Mouse (Mus musculus) CH12.LX (cell line): ENCODE measurements at regions not wholly inside any gene's neighbourhood (a gene's known extent, or its start where the extent isn't known, plus 50 kb on each side); places are given as distances from the start of the nearest gene placed in this dataset.

Experiments
- DNase-seq: peaks from one replicate; pipeline ENCODE4 v3.0.0-alpha.2; 2013; ENCODE audit errors: extremely low read depth
- H3K27ac ChIP-seq: 2 replicates; pipeline ENCODE4 v1.5.1; 2012; ENCODE audit warnings: low read depth, mild to moderate bottlenecking, control low read depth, moderate library complexity; ENCODE audit not compliant: insufficient read depth
- H3K27me3 ChIP-seq: replicated peaks from 2 replicates; pipeline ENCODE3; 2012; ENCODE audit warnings: inconsistent platforms
- H3K36me3 ChIP-seq, 2 experiments: replicated peaks in 1 of 2; 2 replicates each; pipeline versions ENCODE3 to v1.6.1; 2012; ENCODE audit warnings: inconsistent platforms in 1 of 2, low read length in 1 of 2, mild to moderate bottlenecking in 1 of 2, mixed read lengths in 1 of 2, moderate library complexity in 1 of 2; ENCODE audit not compliant: control insufficient read depth in 1 of 2, insufficient read depth in 1 of 2
- H3K4me1 ChIP-seq, 2 experiments: 2 replicates each; pipeline ENCODE4 v1.6.1; 2012; ENCODE audit warnings: inconsistent platforms in 1 of 2, moderate library complexity in 1 of 2; ENCODE audit not compliant: insufficient read depth in 2 of 2, control insufficient read depth in 1 of 2
- H3K4me2 ChIP-seq: 2 replicates; pipeline ENCODE4 v1.6.1; 2012; ENCODE audit warnings: low read depth, mild to moderate bottlenecking, control low read depth; ENCODE audit not compliant: poor library complexity, insufficient read depth, severe bottlenecking
- H3K4me3 ChIP-seq, 3 experiments: fragments of 150-350 bp in 1 of 3; sonication (generic) in 1 of 3; replicated peaks in 1 of 3; 2 replicates each; pipeline versions ENCODE3 to v1.5.1; 2011 to 2012; ENCODE audit warnings: low read depth in 2 of 3, low read length in 2 of 3, mild to moderate bottlenecking in 2 of 3, moderate library complexity in 2 of 3, control low read depth in 1 of 3, improper control_type of control experiment in 1 of 3, inconsistent platforms in 1 of 3, mixed read lengths in 1 of 3; ENCODE audit not compliant: poor library complexity in 1 of 3
- H3K79me2 ChIP-seq: replicated peaks from 2 replicates; pipeline ENCODE4 v1.6.1; 2012; ENCODE audit warnings: mild to moderate bottlenecking, moderate library complexity; ENCODE audit not compliant: control insufficient read depth, poor library complexity, insufficient read depth, severe bottlenecking; ENCODE audit errors: extremely low read depth
- H3K9ac ChIP-seq: 2 replicates; pipeline ENCODE4 v1.6.1; 2012; ENCODE audit warnings: low read depth, mild to moderate bottlenecking, control low read depth, moderate library complexity; ENCODE audit not compliant: insufficient read depth
- H3K9me3 ChIP-seq: replicated peaks from 2 replicates; pipeline ENCODE3; 2012; ENCODE audit warnings: low read length, inconsistent platforms, mixed read lengths
- BHLHE40 ChIP-seq: IDR thresholded peaks from 2 replicates; pipeline ENCODE4 v1.6.1; 2011; ENCODE audit warnings: mild to moderate bottlenecking, low read depth, low read length, improper control_type of control experiment
- CHD2 ChIP-seq: IDR thresholded peaks from 2 replicates; pipeline ENCODE4 v1.6.1; 2011; ENCODE audit warnings: low read length, improper control_type of control experiment
- CTCF ChIP-seq, 2 experiments: IDR thresholded peaks in 1 of 2; conservative IDR thresholded peaks in 1 of 2; 2 replicates each; pipeline ENCODE4 v1.5.1; 2011 to 2012; ENCODE audit warnings: low read depth in 2 of 2, low read length in 2 of 2, improper control_type of control experiment in 1 of 2, inconsistent platforms in 1 of 2, mild to moderate bottlenecking in 1 of 2, moderate library complexity in 1 of 2
- E2F4 ChIP-seq: IDR thresholded peaks from 2 replicates; pipeline ENCODE4 v1.6.1; 2011; ENCODE audit warnings: low read depth, low read length, improper control_type of control experiment; ENCODE audit not compliant: insufficient replicate concordance
- ELF1 ChIP-seq: IDR thresholded peaks from 2 replicates; pipeline ENCODE4 v1.6.1; 2014; ENCODE audit warnings: low read depth, mild to moderate bottlenecking, inconsistent platforms, low read length, improper control_type of control experiment
- GABPA ChIP-seq: IDR thresholded peaks from 2 replicates; pipeline ENCODE4 v1.6.1; 2012; ENCODE audit warnings: low read depth, low read length, improper control_type of control experiment, inconsistent platforms; ENCODE audit not compliant: insufficient replicate concordance
- HCFC1 ChIP-seq: IDR thresholded peaks from 2 replicates; pipeline ENCODE4 v1.6.1; 2012; ENCODE audit warnings: low read depth, mild to moderate bottlenecking, inconsistent platforms, low read length, improper control_type of control experiment
- IRF4 ChIP-seq: IDR thresholded peaks from 2 replicates; pipeline ENCODE4 v1.6.1; 2014; ENCODE audit warnings: low read depth, mild to moderate bottlenecking, inconsistent platforms, low read length, improper control_type of control experiment
- JUN ChIP-seq: IDR thresholded peaks from 2 replicates; pipeline ENCODE4 v1.6.1; 2011; ENCODE audit warnings: low read depth, mild to moderate bottlenecking, low read length, improper control_type of control experiment, moderate library complexity; ENCODE audit not compliant: insufficient read depth
- KAT2A ChIP-seq: IDR thresholded peaks from 2 replicates; pipeline ENCODE4 v1.6.1; 2012; ENCODE audit warnings: low read length, improper control_type of control experiment, inconsistent platforms; ENCODE audit not compliant: insufficient replicate concordance
- MAFK ChIP-seq: IDR thresholded peaks from 2 replicates; pipeline ENCODE4 v1.6.1; 2011; ENCODE audit warnings: low read length, improper control_type of control experiment; ENCODE audit not compliant: insufficient replicate concordance
- MAX ChIP-seq: IDR thresholded peaks from 2 replicates; pipeline ENCODE4 v1.6.1; 2011; ENCODE audit warnings: low read length, improper control_type of control experiment
- MAZ ChIP-seq: IDR thresholded peaks from 2 replicates; pipeline ENCODE4 v1.6.1; 2012; ENCODE audit warnings: low read depth, mild to moderate bottlenecking, inconsistent platforms, low read length, improper control_type of control experiment, moderate library complexity
- MXI1 ChIP-seq: IDR thresholded peaks from 2 replicates; pipeline ENCODE4 v1.6.1; 2011; ENCODE audit warnings: mild to moderate bottlenecking, low read depth, low read length, improper control_type of control experiment
- MYC ChIP-seq: IDR thresholded peaks from 2 replicates; pipeline ENCODE4 v1.6.1; 2011; ENCODE audit warnings: low read depth, mild to moderate bottlenecking, improper control_type of control experiment, low read length
- NELFE ChIP-seq: IDR thresholded peaks from 2 replicates; pipeline ENCODE4 v1.6.1; 2011; ENCODE audit warnings: low read depth, low read length, improper control_type of control experiment
- PAX5 ChIP-seq: IDR thresholded peaks from 2 replicates; pipeline ENCODE4 v1.6.1; 2012; ENCODE audit warnings: low read length, inconsistent platforms, mixed read lengths
- RCOR1 ChIP-seq: conservative IDR thresholded peaks from 2 replicates; pipeline ENCODE4 v1.6.1; 2012; ENCODE audit warnings: low read depth, mild to moderate bottlenecking, inconsistent platforms, low read length, improper control_type of control experiment
- SIN3A ChIP-seq: IDR thresholded peaks from 2 replicates; pipeline ENCODE4 v1.6.1; 2012; ENCODE audit warnings: low read length, improper control_type of control experiment, inconsistent platforms
- TCF12 ChIP-seq: IDR thresholded peaks from 2 replicates; pipeline ENCODE4 v1.6.1; 2014; ENCODE audit warnings: low read depth, mild to moderate bottlenecking, inconsistent platforms, low read length, improper control_type of control experiment
- USF1 ChIP-seq: IDR thresholded peaks from 2 replicates; pipeline ENCODE4 v1.6.1; 2014; ENCODE audit warnings: low read depth, mild to moderate bottlenecking, inconsistent platforms, low read length, improper control_type of control experiment
- USF2 ChIP-seq: conservative IDR thresholded peaks from 2 replicates; pipeline ENCODE4 v1.6.1; 2011; ENCODE audit warnings: low read depth, low read length, improper control_type of control experiment
- ZKSCAN1 ChIP-seq: IDR thresholded peaks from 2 replicates; pipeline ENCODE4 v1.6.1; 2012; ENCODE audit warnings: low read depth, inconsistent platforms, low read length, improper control_type of control experiment, borderline replicate concordance
- dilution Hi-C: fragments of 300-500 bp; cut with MboI; formaldehyde crosslinking; loops from 2 replicates; pipeline ENCODE4 v1.14.3; 2020; ENCODE audit warnings: low sequenced_read_pairs; ENCODE audit not compliant: extremely low pct_unique_long_range_greater_than_20kb, extremely low pct_ligation_motif_present
- in situ Hi-C: fragments of 300-500 bp; cut with MboI; formaldehyde crosslinking; loops from 3 replicates; pipeline ENCODE4 v1.14.3; 2019; ENCODE audit warnings: low sequenced_read_pairs, low pct_ligation_motif_present, low pct_unique_long_range_greater_than_20kb, mixed read lengths

- Histone ChIP-seq H3K9ac (no peak overlapping the region), H3K9me3 (no peaks in the 10 kb centered on the region), H3K27me3 (no peaks in the 10 kb centered on the region), H3K36me3 (no peaks in the 10 kb centered on the region), H3K79me2 (no peaks in the 10 kb centered on the region), H3K4me2 (no peak overlapping the region), H3K4me1 (no peaks in the 10 kb centered on the region), H3K27ac (no peak overlapping the region)
- DNase-seq: no peak
- in situ Hi-C loops (no loop called here), dilution Hi-C loops (no loop called here)
- TF ChIP-seq USF1: no peak
- TF ChIP-seq, all 38 proteins: peak for 0
- no peak overlapping the region for H3K4me3 ChIP-seq
These were observed 80.7 kb upstream of the Pik3r1 start for GRCm38 (mm10) chr13:101848601-101849147.

- no peak for DNase-seq
- H3K4me1 ChIP-seq: no peaks in the 10 kb centered on the region
- no peak overlapping the region for H3K4me2 ChIP-seq
- no peak for TF ChIP-seq KAT2A
- no peak for TF ChIP-seq ZKSCAN1
- TF ChIP-seq USF2: no peak
- no peak for TF ChIP-seq ELF1
- TF ChIP-seq BHLHE40: no peak
- TF ChIP-seq NELFE: no peak
- no peak for TF ChIP-seq CHD2
- TF ChIP-seq MAFK: no peak
- TF ChIP-seq GABPA: no peak
- no peak for TF ChIP-seq TCF12
- no peak for TF ChIP-seq JUN
- no peak for TF ChIP-seq HCFC1
- TF ChIP-seq, all 38 proteins: peak for 0
- dilution Hi-C loops: no loop called here
- Histone ChIP-seq H3K9me3 (no peaks in the 10 kb centered on the region), H3K27ac (no peak overlapping the region), H3K9ac (no peak overlapping the region), H3K36me3 (no peaks in the 10 kb centered on the region), H3K79me2 (no peaks in the 10 kb centered on the region), H3K27me3 (no peaks in the 10 kb centered on the region), H3K4me3 (no peak overlapping the region)
- in situ Hi-C loops: no loop called here
These were observed 81.4 kb upstream of the Pik3r1 start for GRCm38 (mm10) chr13:101849416-101849815.

GRCm38 (mm10) chr13:101851329-101851728 is 83.3 kb upstream of the Pik3r1 start:
- no peak overlapping the region for H3K4me3 ChIP-seq
- no peak overlapping the region for H3K27ac ChIP-seq
- no peaks in the 10 kb centered on the region for H3K4me1 ChIP-seq
- in situ Hi-C loops (no loop called here), dilution Hi-C loops (no loop called here)
- no peak for DNase-seq
- TF ChIP-seq NELFE: no peak
- no peak for TF ChIP-seq E2F4
- TF ChIP-seq GABPA: no peak
- no peak for TF ChIP-seq HCFC1
- no peak for TF ChIP-seq MAX
- no peak for TF ChIP-seq ELF1
- TF ChIP-seq JUN: no peak
- no peak for TF ChIP-seq CTCF (conservative IDR thresholded peaks at IDR 0.05 in 1 of 2, IDR thresholded peaks at IDR 0.05 in 1 of 2; ENCODE audit: low read depth in 2 of 2, low read length in 2 of 2)
- TF ChIP-seq USF1: no peak
- no peak for TF ChIP-seq MAZ
- TF ChIP-seq MYC: no peak
- TF ChIP-seq PAX5: no peak
- no peak for TF ChIP-seq BHLHE40
- no peak for TF ChIP-seq MXI1
- TF ChIP-seq SIN3A: no peak
- TF ChIP-seq RCOR1: no peak
- TF ChIP-seq TCF12: no peak
- TF ChIP-seq IRF4: no peak
- no peak for TF ChIP-seq MAFK
- no peaks in the 10 kb centered on the region for H3K27me3 ChIP-seq
- H3K9ac ChIP-seq: no peak overlapping the region
- no peak overlapping the region for H3K4me2 ChIP-seq
- H3K36me3 ChIP-seq: no peaks in the 10 kb centered on the region
- no peaks in the 10 kb centered on the region for H3K79me2 ChIP-seq
- no peaks in the 10 kb centered on the region for H3K9me3 ChIP-seq
